Mouse (Mus musculus): ENCODE data around the gene E2f8.

Gene E2f8

GRCm38 (mm10) chr7:48823621-48824020, 57.8 kb downstream of the E2f8 start:
- in situ Hi-C loops (cut with MboI, MseI) = no loop called here

- in situ Hi-C loops (cut with MboI, MseI) = no loop called here
Measured at GRCm38 (mm10) chr7:48821654-48822053, 59.7 kb downstream of the E2f8 start.

Measured in regulatory T cell (primary cell).